Mouse (Mus musculus): Measurements from ENCODE around the gene Ephb2. TPM values are rescaled to one million over a fixed set of nuclear protein-coding genes. Genes with fewer than 3 reads are reported as not detected.
A peak's percentile ranks its signal among the peaks of the same experiment; 100 is the strongest.

The Ephb2 gene
- polyA plus RNA-seq, 1 experiment from 2014 or later, result 1.3 TPM

DNA sequence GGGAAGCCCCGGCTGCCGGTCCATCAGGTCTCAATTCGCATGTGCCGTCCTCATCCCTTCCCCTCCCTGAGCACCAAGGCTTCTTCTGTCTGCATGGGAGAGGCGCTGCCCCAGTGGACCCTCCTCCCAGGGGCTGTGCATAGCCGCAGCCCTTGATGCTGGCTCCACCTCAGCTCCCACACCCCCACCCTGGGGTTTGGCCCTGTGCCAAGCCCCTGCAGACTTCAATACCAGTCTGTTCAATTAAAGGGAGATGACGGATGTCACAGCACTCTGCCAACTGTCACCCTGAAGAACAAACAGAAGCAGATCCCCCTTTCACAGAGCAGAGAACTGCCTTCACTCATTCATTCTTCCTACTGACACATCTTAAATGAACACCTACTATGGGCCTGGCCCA lies 19.1 kb downstream of the Ephb2 start:
- 32% methylated on average over 7 of the region's 7 CpGs for WGBS
- Histone ChIP-seq H3K27me3 (peaks cover 25% of the 10 kb centered on the region), H3K9ac (no peak overlapping the region), H3K9me3 (replicated peaks) (no peaks in the 10 kb centered on the region), H3K4me2 (no peak overlapping the region), H3K4me1 (replicated peaks) (peaks cover 4% of the 10 kb centered on the region; the same call in 1 of the 2 replicates), H3K36me3 (no peaks in the 10 kb centered on the region), H3K27ac (no peak overlapping the region), H3K4me3 (no peak overlapping the region)
- ATAC-seq (replicated peaks; ENCODE audit: insufficient number of reproducible peaks, insufficient read depth, low FRiP score, low read depth), result no peak

DNA sequence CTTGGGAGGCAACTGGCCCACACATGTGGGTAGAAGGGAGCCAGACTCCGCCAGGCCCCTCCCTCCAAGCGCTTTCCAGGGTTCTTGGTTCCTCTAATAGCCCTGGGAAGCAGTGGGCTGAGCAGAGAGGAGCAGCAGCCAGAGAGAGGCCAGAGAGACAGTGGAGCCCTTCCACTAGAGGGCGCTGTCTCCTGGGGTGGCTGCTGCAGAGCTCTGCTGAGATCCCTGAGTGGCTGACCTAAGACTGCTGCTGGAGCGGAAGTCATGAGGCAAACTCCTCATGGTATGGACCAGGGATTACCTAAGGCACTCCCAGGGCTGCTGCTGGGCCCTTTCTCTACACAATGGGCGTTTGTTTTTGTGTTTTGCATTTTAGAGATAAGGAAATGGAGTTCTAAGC lies 20.4 kb downstream of the Ephb2 start:
- Histone ChIP-seq H3K9ac (no peak overlapping the region), H3K27ac (no peak overlapping the region), H3K27me3 (peaks cover 13% of the 10 kb centered on the region; the same call in 1 of the 2 replicates), H3K4me3 (no peak overlapping the region), H3K36me3 (no peaks in the 10 kb centered on the region), H3K4me2 (no peak overlapping the region), H3K9me3 (replicated peaks) (no peaks in the 10 kb centered on the region), H3K4me1 (replicated peaks) (peaks cover 12% of the 10 kb centered on the region)
- 59% methylated on average over 5 of the region's 5 CpGs for WGBS
- no peak for ATAC-seq (replicated peaks; ENCODE audit: insufficient number of reproducible peaks, insufficient read depth, low FRiP score, low read depth)

DNA sequence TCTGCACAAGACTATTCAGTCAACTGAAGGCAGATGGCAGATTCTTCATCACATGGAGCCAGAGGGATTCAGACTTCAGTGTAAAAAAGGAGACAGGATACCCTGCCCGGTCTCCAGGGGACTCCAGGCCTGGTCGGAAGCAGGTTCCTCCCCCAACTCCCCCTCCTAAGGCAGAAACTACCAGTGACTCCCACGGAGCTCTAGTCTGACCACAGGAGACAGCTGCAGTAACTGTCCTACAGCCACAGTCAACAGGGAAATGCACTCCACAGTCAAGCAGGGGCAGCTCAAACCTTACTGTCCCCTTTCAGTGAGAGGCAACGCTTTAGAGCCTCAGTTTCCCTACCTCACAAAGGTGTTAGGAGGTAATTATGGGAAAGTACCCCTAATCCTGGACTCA lies 23.2 kb downstream of the Ephb2 start:
- no peaks in the 10 kb centered on the region for H3K36me3 ChIP-seq
- 50% methylated on average over 4 of the region's 4 CpGs for WGBS
- H3K4me3 ChIP-seq, result no peak overlapping the region
- H3K27ac ChIP-seq, result no peak overlapping the region
- peaks cover 13% of the 10 kb centered on the region for H3K4me1 ChIP-seq (replicated peaks)
- H3K4me2 ChIP-seq, result no peak overlapping the region
- ATAC-seq (replicated peaks; ENCODE audit: insufficient number of reproducible peaks, insufficient read depth, low FRiP score, low read depth), result no peak
- H3K9ac ChIP-seq, result no peak overlapping the region
- 0 out of 2 replicates have a peak, but pooled peaks cover under 1% of the 10 kb centered on the region for H3K27me3 ChIP-seq
- no peaks in the 10 kb centered on the region for H3K9me3 ChIP-seq (replicated peaks)

DNA sequence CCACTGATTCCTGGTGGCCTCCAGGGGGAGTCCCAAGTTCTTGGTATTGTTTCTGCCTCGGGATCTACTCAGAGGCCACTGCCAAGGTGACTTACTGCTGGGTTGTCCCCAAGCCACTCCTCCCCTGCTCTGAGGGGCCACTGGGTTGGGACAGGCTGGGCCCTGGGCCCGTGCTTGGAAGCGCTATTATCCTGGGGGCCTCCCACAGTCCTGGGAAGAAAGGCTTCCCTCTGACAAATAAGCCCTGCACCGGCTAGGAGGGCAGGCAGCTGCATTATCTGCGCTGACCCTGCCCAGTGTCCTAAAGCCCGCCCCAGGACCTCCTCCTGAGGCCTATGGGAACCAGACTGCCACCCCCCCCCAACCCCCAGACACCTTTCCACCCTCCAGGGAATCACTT lies 24.2 kb downstream of the Ephb2 start:
- Histone ChIP-seq H3K4me3 (no peak overlapping the region), H3K9me3 (replicated peaks) (no peaks in the 10 kb centered on the region), H3K27me3 (no peaks in the 10 kb centered on the region), H3K4me2 (no peak overlapping the region), H3K9ac (no peak overlapping the region), H3K27ac (no peak overlapping the region), H3K4me1 (replicated peaks) (peaks cover 21% of the 10 kb centered on the region), H3K36me3 (no peaks in the 10 kb centered on the region)
- 42% methylated on average over 6 of the region's 6 CpGs for WGBS
- no peak for ATAC-seq (replicated peaks; ENCODE audit: insufficient number of reproducible peaks, insufficient read depth, low FRiP score, low read depth)

DNA sequence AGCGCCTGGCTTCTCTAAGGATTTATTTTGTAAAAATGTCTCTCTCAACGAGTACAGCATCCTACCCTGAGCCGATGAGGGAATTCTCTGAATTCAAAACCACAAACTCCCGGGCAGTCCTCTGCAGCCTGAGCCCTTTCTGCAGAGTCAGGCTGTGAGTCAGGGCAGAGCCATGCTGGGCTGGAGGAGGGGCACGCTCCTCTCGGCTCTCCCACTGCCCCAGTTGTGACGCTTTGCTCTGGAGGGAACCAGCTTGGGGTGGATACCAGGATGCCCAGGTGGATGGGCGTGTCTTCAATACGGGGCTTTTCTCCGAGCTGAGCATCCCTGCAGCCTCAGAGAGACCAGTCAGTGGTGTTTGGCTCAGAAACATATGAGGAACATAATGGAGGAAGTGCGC lies 27.3 kb downstream of the Ephb2 start:
- Histone ChIP-seq H3K9me3 (replicated peaks) (no peaks in the 10 kb centered on the region), H3K9ac (no peak overlapping the region), H3K36me3 (no peaks in the 10 kb centered on the region), H3K4me3 (no peak overlapping the region), H3K4me2 (no peak overlapping the region), H3K27me3 (peaks cover 19% of the 10 kb centered on the region), H3K27ac (no peak overlapping the region), H3K4me1 (replicated peaks) (peaks cover 27% of the 10 kb centered on the region)
- no peak for ATAC-seq (replicated peaks; ENCODE audit: insufficient number of reproducible peaks, insufficient read depth, low FRiP score, low read depth)
- WGBS, result 42% methylated on average over 11 of the region's 11 CpGs

DNA sequence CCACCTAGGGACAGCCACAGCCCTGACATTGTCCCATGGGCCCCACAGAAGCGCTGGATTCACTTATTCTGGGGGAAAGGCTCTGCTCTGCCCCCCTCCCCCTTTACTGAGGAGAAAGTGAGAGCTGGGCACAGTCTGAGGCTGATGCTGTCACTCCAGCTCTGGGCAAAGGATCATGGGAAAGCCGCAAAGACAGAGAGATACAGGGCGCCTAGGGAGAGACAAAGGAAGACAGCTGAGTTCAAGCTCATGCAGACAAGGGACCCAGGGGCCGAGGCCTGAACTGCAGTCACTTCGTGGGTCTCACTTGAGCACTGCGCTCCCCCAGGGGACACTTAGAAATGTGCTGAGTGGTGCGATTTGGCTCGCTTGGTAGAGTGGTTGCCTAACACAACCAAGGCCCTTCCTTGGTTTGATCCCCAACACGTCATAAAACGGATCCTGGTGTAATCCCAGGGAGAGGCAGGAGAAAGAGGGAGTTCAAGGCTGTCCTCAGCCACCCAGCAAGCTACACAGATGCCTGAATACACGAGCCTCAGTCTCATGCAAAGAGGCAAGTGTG lies 28.3 kb downstream of the Ephb2 start:
- no peak overlapping the region for H3K9ac ChIP-seq
- H3K27me3 ChIP-seq, result peaks cover 22% of the 10 kb centered on the region
- peaks cover 33% of the 10 kb centered on the region for H3K4me1 ChIP-seq (replicated peaks)
- H3K4me2 ChIP-seq, result no peak overlapping the region
- no peak overlapping the region for H3K4me3 ChIP-seq
- ATAC-seq (replicated peaks; ENCODE audit: insufficient number of reproducible peaks, insufficient read depth, low FRiP score, low read depth), result no peak
- WGBS, result 58% methylated on average over 11 of the region's 11 CpGs
- no peak overlapping the region for H3K27ac ChIP-seq
- no peaks in the 10 kb centered on the region for H3K36me3 ChIP-seq
- H3K9me3 ChIP-seq (replicated peaks), result no peaks in the 10 kb centered on the region

DNA sequence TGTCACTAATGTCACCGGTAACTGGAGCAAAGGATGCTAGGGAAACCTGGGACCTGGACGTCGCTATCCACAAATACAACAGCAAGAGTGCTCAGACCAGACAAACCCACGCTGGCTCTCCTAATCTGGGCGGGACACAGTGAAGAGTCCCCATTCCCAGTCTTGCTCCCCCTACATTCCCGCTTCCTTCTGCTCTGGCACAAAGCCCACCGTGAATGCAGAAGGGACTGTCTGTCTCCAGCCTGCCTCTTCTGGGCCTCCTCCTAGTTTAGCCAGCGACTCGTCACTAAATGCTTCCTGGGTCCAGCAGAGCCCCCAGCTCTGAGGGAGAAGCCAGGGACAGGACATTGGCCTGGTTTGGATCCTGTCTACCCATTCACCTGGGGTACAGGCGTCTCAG lies 29.5 kb downstream of the Ephb2 start:
- H3K4me1 ChIP-seq (replicated peaks), result peaks cover 39% of the 10 kb centered on the region
- H3K9me3 ChIP-seq (replicated peaks), result no peaks in the 10 kb centered on the region
- H3K27ac ChIP-seq, result no peak overlapping the region
- no peak for ATAC-seq (replicated peaks; ENCODE audit: insufficient number of reproducible peaks, insufficient read depth, low FRiP score, low read depth)
- no peak overlapping the region for H3K4me3 ChIP-seq
- H3K4me2 ChIP-seq, result no peak overlapping the region
- peaks cover 29% of the 10 kb centered on the region for H3K27me3 ChIP-seq
- no peaks in the 10 kb centered on the region for H3K36me3 ChIP-seq
- WGBS, result 48% methylated on average over 10 of the region's 10 CpGs
- H3K9ac ChIP-seq, result no peak overlapping the region

DNA sequence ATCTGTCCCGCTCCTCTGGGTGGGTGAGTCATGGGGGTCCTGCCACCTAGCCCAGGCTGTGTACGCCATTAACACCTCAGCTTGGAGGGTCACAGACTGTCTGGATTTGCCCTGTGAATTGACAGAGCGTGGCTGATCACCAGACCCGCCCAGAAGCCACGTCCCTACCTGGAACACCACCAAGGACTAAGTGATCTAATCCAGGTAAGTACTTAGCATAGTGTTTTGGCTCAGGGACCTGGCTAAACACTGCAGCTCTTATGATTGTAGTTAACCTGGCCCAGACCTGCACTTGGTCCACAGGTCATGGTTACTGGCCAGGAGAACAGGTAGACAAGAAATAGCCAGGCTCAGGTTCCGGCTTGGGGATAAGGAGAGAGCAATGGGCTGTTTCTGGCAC lies 31.4 kb downstream of the Ephb2 start:
- Histone ChIP-seq H3K9ac (no peak overlapping the region), H3K4me2 (no peak overlapping the region), H3K9me3 (replicated peaks) (no peaks in the 10 kb centered on the region), H3K36me3 (no peaks in the 10 kb centered on the region), H3K27me3 (peaks cover 30% of the 10 kb centered on the region), H3K4me3 (no peak overlapping the region), H3K27ac (no peak overlapping the region), H3K4me1 (replicated peaks) (peaks cover 40% of the 10 kb centered on the region)
- 78% methylated on average over 6 of the region's 6 CpGs for WGBS
- no peak for ATAC-seq (replicated peaks; ENCODE audit: insufficient number of reproducible peaks, insufficient read depth, low FRiP score, low read depth)

DNA sequence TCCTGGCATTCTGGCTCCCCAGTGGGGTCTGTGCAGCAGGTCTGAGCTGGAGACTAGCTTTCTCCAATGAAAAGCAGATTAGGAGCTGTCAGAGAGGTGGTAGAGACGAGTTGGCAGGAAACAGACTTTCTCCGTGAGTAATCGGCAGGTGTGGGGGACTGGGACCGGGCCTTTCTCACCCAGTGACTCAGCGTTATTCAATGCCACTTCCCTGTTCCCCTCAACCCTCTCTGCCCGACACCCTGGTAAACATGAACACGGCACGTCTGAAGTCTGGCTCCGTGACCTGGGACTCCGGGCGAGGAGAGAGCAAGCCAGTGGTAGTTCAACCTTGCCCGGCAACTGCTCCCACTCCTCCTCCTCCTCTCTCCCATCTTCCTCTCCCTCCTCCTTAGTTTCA lies 33.3 kb downstream of the Ephb2 start:
- H3K4me2 ChIP-seq, result peak overlapping the region; percentile 38
- H3K27ac ChIP-seq, result 0 out of 2 replicates have a peak overlapping the region, but pooled peaks have one; percentile 7
- H3K4me1 ChIP-seq (replicated peaks), result peaks cover 45% of the 10 kb centered on the region
- ATAC-seq (replicated peaks; ENCODE audit: insufficient number of reproducible peaks, insufficient read depth, low FRiP score, low read depth), result peak; percentile 25; the same call in 1 of the 2 replicates
- H3K9ac ChIP-seq, result no peak overlapping the region
- WGBS, result 12% methylated on average over 12 of the region's 12 CpGs
- no peaks in the 10 kb centered on the region for H3K36me3 ChIP-seq
- no peak overlapping the region for H3K4me3 ChIP-seq
- peaks cover 32% of the 10 kb centered on the region for H3K27me3 ChIP-seq
- no peaks in the 10 kb centered on the region for H3K9me3 ChIP-seq (replicated peaks)

DNA sequence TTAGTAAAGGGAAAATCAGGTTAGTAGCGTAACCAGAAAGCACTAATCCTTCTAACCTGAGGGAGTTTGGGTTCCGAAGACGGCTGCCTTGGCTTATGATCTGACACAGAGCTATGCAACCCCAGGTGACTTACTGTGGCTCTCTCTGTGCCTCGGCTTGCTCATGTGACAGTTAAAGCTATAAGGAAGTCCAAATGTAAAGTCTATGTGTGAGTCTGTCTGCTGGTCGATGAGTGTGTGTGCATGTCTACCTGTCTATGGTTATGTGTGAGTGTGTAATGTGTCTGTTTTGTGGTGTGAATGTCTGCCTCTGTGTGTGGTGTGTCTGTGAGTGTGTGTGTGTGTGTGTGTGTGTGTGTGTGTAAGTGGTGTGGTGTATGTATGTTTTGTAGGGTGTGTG lies 33.8 kb downstream of the Ephb2 start:
- Histone ChIP-seq H3K27ac (no peak overlapping the region), H3K9ac (no peak overlapping the region), H3K9me3 (replicated peaks) (no peaks in the 10 kb centered on the region), H3K36me3 (no peaks in the 10 kb centered on the region), H3K4me2 (no peak overlapping the region), H3K27me3 (peaks cover 32% of the 10 kb centered on the region), H3K4me3 (no peak overlapping the region), H3K4me1 (replicated peaks) (peaks cover 40% of the 10 kb centered on the region)
- ATAC-seq (replicated peaks; ENCODE audit: insufficient number of reproducible peaks, insufficient read depth, low FRiP score, low read depth), result no peak
- WGBS, result 76% methylated on average over 5 of the region's 5 CpGs

DNA sequence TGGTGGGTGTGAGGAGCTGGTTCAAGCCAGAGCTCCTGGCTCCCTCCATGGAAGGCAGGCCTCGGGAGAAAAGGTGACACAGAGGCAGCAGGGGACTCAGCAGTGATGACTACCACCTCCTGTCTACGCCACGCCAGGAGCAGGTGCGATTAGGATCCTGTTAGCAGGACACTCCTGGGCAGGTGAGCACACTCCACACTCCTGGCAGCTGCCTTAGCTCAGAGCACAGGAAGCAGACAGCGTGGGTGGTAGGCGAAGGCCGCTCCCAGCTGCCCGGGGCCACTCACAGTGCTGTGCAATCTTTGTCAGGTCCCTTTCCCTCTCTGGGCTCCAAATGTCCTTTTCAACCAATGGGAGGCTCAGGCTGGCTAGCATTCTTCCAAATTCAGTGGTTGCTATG lies 34.3 kb downstream of the Ephb2 start:
- Histone ChIP-seq H3K27me3 (peaks cover 32% of the 10 kb centered on the region), H3K36me3 (no peaks in the 10 kb centered on the region), H3K27ac (no peak overlapping the region), H3K9me3 (replicated peaks) (no peaks in the 10 kb centered on the region), H3K9ac (no peak overlapping the region), H3K4me1 (replicated peaks) (peaks cover 35% of the 10 kb centered on the region), H3K4me2 (no peak overlapping the region), H3K4me3 (no peak overlapping the region)
- 86% methylated on average over 8 of the region's 8 CpGs for WGBS
- ATAC-seq (replicated peaks; ENCODE audit: insufficient number of reproducible peaks, insufficient read depth, low FRiP score, low read depth), result no peak

DNA sequence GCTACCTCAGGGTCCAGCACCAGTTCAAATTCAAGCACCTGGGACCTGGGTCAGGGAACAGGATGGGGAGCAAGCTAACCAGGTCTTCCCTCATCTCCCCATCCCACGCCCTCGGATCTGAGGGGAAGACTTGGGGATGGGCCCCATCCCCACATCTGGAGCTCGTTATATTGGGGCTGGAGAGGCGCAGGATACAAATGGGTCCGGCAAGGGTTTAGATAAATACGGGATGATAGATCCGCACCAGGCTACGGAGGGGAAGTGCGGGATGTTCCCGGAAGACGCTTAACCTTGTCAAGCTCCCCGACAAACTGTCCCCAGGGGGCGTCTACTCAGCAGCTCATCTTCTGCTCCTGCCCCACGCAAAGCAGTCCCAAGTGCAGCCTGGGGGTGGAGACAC lies 35.4 kb downstream of the Ephb2 start:
- no peak overlapping the region for H3K9ac ChIP-seq
- no peak overlapping the region for H3K27ac ChIP-seq
- no peak overlapping the region for H3K4me3 ChIP-seq
- peaks cover 23% of the 10 kb centered on the region; the same call in 1 of the 2 replicates for H3K27me3 ChIP-seq
- no peak for ATAC-seq (replicated peaks; ENCODE audit: insufficient number of reproducible peaks, insufficient read depth, low FRiP score, low read depth)
- H3K4me2 ChIP-seq, result no peak overlapping the region
- H3K4me1 ChIP-seq (replicated peaks), result peaks cover 29% of the 10 kb centered on the region
- 43% methylated on average over 14 of the region's 14 CpGs for WGBS
- no peaks in the 10 kb centered on the region for H3K9me3 ChIP-seq (replicated peaks)
- H3K36me3 ChIP-seq, result no peaks in the 10 kb centered on the region

Measured in heart, embryonic 15.5 days (tissue).